Mouse (Mus musculus) myocyte (in vitro differentiated cells): ENCODE results near the gene Hoxa4.

ENCODE experiments used
- CEBPB ChIP-seq: IDR thresholded peaks from 2 replicates; pipeline ENCODE4 v1.6.1; 2011; ENCODE audit warnings: mild to moderate bottlenecking, moderate library complexity; ENCODE audit not compliant: poor library complexity, insufficient read depth, severe bottlenecking
- E2F4 ChIP-seq: IDR thresholded peaks from one replicate; pipeline ENCODE4 v1.6.1; 2011; ENCODE audit warnings: mild to moderate bottlenecking, control low read depth, moderate library complexity; ENCODE audit not compliant: insufficient read depth
- MAX ChIP-seq: IDR thresholded peaks from one replicate; pipeline ENCODE4 v1.6.1; 2011; ENCODE audit warnings: low read depth, mild to moderate bottlenecking, control low read depth
- MYOD1 ChIP-seq, 3 experiments: IDR thresholded peaks; one replicate each; pipeline ENCODE4 v1.6.1; 2011; ENCODE audit warnings: control low read depth in 2 of 3, low read depth in 2 of 3, mild to moderate bottlenecking in 2 of 3, moderate library complexity in 1 of 3; ENCODE audit not compliant: insufficient read length in 2 of 3, control insufficient read depth in 1 of 3
- MYOG ChIP-seq, 3 experiments: IDR thresholded peaks; one replicate each; pipeline ENCODE4 v1.6.1; 2011; ENCODE audit warnings: control low read depth in 2 of 3, low read depth in 2 of 3, mild to moderate bottlenecking in 2 of 3; ENCODE audit not compliant: insufficient read length in 2 of 3, control insufficient read depth in 1 of 3, insufficient read depth in 1 of 3
- POLR2A ChIP-seq: IDR thresholded peaks from one replicate; pipeline ENCODE4 v1.6.1; 2011; ENCODE audit warnings: low read depth, mild to moderate bottlenecking, control low read depth, moderate library complexity; ENCODE audit not compliant: insufficient read length
- POLR2AphosphoS2 ChIP-seq: IDR thresholded peaks from one replicate; pipeline ENCODE4 v1.6.1; 2011; ENCODE audit warnings: low read depth, control low read depth; ENCODE audit not compliant: insufficient read length
- REST ChIP-seq: IDR thresholded peaks from one replicate; pipeline ENCODE4 v1.6.1; 2011; ENCODE audit warnings: mild to moderate bottlenecking, control low read depth, moderate library complexity; ENCODE audit not compliant: insufficient read depth, insufficient read length
- SRF ChIP-seq: IDR thresholded peaks from one replicate; pipeline ENCODE4 v1.6.1; 2011; ENCODE audit warnings: low read depth; ENCODE audit not compliant: control insufficient read depth, insufficient read length
- TCF12 ChIP-seq: IDR thresholded peaks from one replicate; pipeline ENCODE4 v1.6.1; 2011; ENCODE audit warnings: mild to moderate bottlenecking, control low read depth; ENCODE audit not compliant: poor library complexity, insufficient read depth, severe bottlenecking
- TCF3 ChIP-seq: IDR thresholded peaks from one replicate; pipeline ENCODE4 v1.6.1; 2011; ENCODE audit warnings: low read depth, control low read depth; ENCODE audit not compliant: insufficient read length
- USF1 ChIP-seq: IDR thresholded peaks from one replicate; pipeline ENCODE4 v1.6.1; 2011; ENCODE audit warnings: low read depth, mild to moderate bottlenecking, control low read depth, moderate library complexity

- TF ChIP-seq POLR2A = no peak
- TF ChIP-seq MYOG (IDR thresholded peaks at IDR 0.05; ENCODE audit: control insufficient read depth in 1 of 3, insufficient read depth in 1 of 3, insufficient read length in 2 of 3, low read depth in 2 of 3) = no peak
- TF ChIP-seq E2F4 = no peak
- no peak for TF ChIP-seq USF1
- TF ChIP-seq TCF12 = no peak
- no peak for TF ChIP-seq REST
- no peak for TF ChIP-seq POLR2AphosphoS2
- no peak for TF ChIP-seq MAX
- no peak for TF ChIP-seq CEBPB
- TF ChIP-seq MYOD1 (IDR thresholded peaks at IDR 0.05; ENCODE audit: control insufficient read depth in 1 of 3, insufficient read length in 2 of 3, low read depth in 2 of 3) = no peak
- TF ChIP-seq SRF = no peak
- no peak for TF ChIP-seq TCF3
Observed at GRCm38 (mm10) chr6:52217895-52218642, 26.5 kb upstream of the Hoxa4 start.
